Comparison of ENCODE assay signal across 16 mouse cellular contexts in genomic region chr2:80430357-80431053, GRCm38 (mm10). TPM values are rescaled to one million over a fixed set of nuclear protein-coding genes. Genes with fewer than 3 reads are reported as not detected.
"Had no signal": no experiment of that assay in that cellular context is flagged by ENCODE, and none has a peak within 500 bp of the region (broad histone marks: within the 10 kb centered on the region; RNA-seq: fewer than 3 reads in every experiment).

No protein-coding gene starts in this region.

- DNase-seq: kidney, adult 18-20 months; layer of hippocampus, adult 9-11 months; layer of hippocampus, postnatal 36 days; liver; liver, embryonic 13.5 days; liver, postnatal 0 days; lung, postnatal 14 days; midbrain, embryonic 14.5 days; thymus, postnatal 4 days had no signal

- H3K4me2 ChIP-seq: limb, embryonic 12.5 days; liver, embryonic 13.5 days; lung, embryonic 15.5 days; neural tube, embryonic 12.5 days had no signal

- H3K4me1 ChIP-seq: limb, embryonic 12.5 days; liver, embryonic 13.5 days; lung, embryonic 15.5 days; midbrain, embryonic 10.5 days; neural tube, embryonic 12.5 days had no signal

- H3K36me3 ChIP-seq: liver, embryonic 13.5 days; lung, embryonic 15.5 days; midbrain, embryonic 10.5 days; neural tube, embryonic 12.5 days had no signal

- H3K4me3 ChIP-seq: limb, embryonic 12.5 days; liver, embryonic 13.5 days; lung, embryonic 15.5 days; midbrain, embryonic 10.5 days; neural tube, embryonic 12.5 days had no signal

- H3K27ac ChIP-seq: limb, embryonic 12.5 days; liver, embryonic 13.5 days; lung, embryonic 15.5 days; midbrain, embryonic 10.5 days; neural tube, embryonic 12.5 days; stomach, postnatal 0 days had no signal

- H3K9ac ChIP-seq: limb, embryonic 12.5 days; liver, embryonic 13.5 days; liver, postnatal 0 days; lung, embryonic 15.5 days; neural tube, embryonic 12.5 days had no signal

- H3K9me3 ChIP-seq: limb, embryonic 12.5 days; liver, embryonic 13.5 days; lung, embryonic 15.5 days; midbrain, embryonic 10.5 days; neural tube, embryonic 12.5 days had no signal

- ATAC-seq: liver, postnatal 0 days had no signal

- H3K27me3 ChIP-seq: limb, embryonic 12.5 days; liver, embryonic 13.5 days; lung, embryonic 15.5 days; neural tube, embryonic 12.5 days had no signal

RNA-seq across cellular contexts. Expression of gene Frzb, which starts 16.9 kb away (rescaled TPM):
- total RNA-seq: monocyte, adult 5-6 weeks; neutrophil, adult 5-6 weeks had no signal
